Mouse (Mus musculus) T-helper 1 cell (primary cell): ENCODE results near the gene V1rd19.
"Not testable (repeated sequence)": the region's sequence is repeated elsewhere in the genome, so short reads cannot be mapped to it uniquely, and the experiment has no call there.

Experiments used
- in situ Hi-C: fragments of 300-600 bp; cut with MboI, MseI; formaldehyde crosslinking; loops from one replicate; pipeline ENCODE4 v1.15.1; 2025; ENCODE audit warnings: high pct_unique_total_duplicates

Gene V1rd19

GRCm38 (mm10) chr7:24001391-24001790, at the start of gene V1rd19:
TSS of gene V1rd19 (plus strand) at chr7:24001691.
- in situ Hi-C loops = no loop called here

- in situ Hi-C loops = loop anchor here (5.0 kb wide), 2 partner anchors 324 to 389 kb away; no protein-coding TSS in a partner anchor
Observed at GRCm38 (mm10) chr7:23968044-23968443, 33.4 kb upstream of the V1rd19 start.

GRCm38 (mm10) chr7:23974315-23974714, 27.2 kb upstream of the V1rd19 start, which contains the start of gene Vmn1r181:
TSS of gene Vmn1r181 (plus strand) at chr7:23974615.
- in situ Hi-C loops = not testable (repeated sequence)

- in situ Hi-C loops = no loop called here
Observed at GRCm38 (mm10) chr7:24052660-24053304, 51.3 kb downstream of the V1rd19 start, which contains the start of gene Vmn1r183. TSS of gene Vmn1r183 (plus strand) at chr7:24053254.
